Mouse (Mus musculus) heart, embryonic 14.5 days (tissue): Measurements from ENCODE around the gene Frmd8. TPM values are rescaled to one million over a fixed set of nuclear protein-coding genes. Genes with fewer than 3 reads are reported as not detected.

Experiments used
- ATAC-seq: fragments of 200-750 bp; cut with Nextera tagmentation; 2 replicates; pipeline ENCODE4 v1.8.0; 2017; ENCODE audit warnings: low read depth, moderate TSS enrichment; ENCODE audit not compliant: insufficient number of reproducible peaks, insufficient read depth, low FRiP score
- H3K27ac ChIP-seq, 2 experiments: fragments of 200-500 bp in 1 of 2; fragments of 300-500 bp in 1 of 2; sonication (generic) in 1 of 2; replicated peaks in 1 of 2; 2 replicates each; pipeline ENCODE4 v1.5.1; 2012 to 2014; ENCODE audit warnings: low read depth in 2 of 2, low read length in 2 of 2, control low read depth in 1 of 2, mild to moderate bottlenecking in 1 of 2, mixed read lengths in 1 of 2; ENCODE audit not compliant: control insufficient read depth in 1 of 2, insufficient read depth in 1 of 2
- H3K27me3 ChIP-seq: fragments of 300-500 bp; sonication (generic); 2 replicates; pipeline ENCODE4 v1.6.1; 2014; ENCODE audit warnings: mild to moderate bottlenecking, low read length, control low read depth; ENCODE audit not compliant: control insufficient read depth, insufficient read depth
- H3K36me3 ChIP-seq: fragments of 300-500 bp; sonication (generic); 2 replicates; pipeline ENCODE4 v1.6.1; 2014; ENCODE audit warnings: mild to moderate bottlenecking, control low read depth, low read length, mixed read lengths; ENCODE audit not compliant: control insufficient read depth, insufficient read depth
- H3K4me1 ChIP-seq, 2 experiments: fragments of 200-500 bp in 1 of 2; fragments of 300-500 bp in 1 of 2; sonication (generic) in 1 of 2; 2 replicates each; pipeline ENCODE4 v1.6.1; 2012 to 2014; ENCODE audit warnings: low read length in 2 of 2, control low read depth in 1 of 2, mixed read lengths in 1 of 2; ENCODE audit not compliant: control insufficient read depth in 2 of 2, insufficient read depth in 2 of 2
- H3K4me2 ChIP-seq: fragments of 300-500 bp; sonication (generic); 2 replicates; pipeline ENCODE4 v1.6.1; 2014; ENCODE audit warnings: mild to moderate bottlenecking, low read length
- H3K4me3 ChIP-seq, 2 experiments: fragments of 200-500 bp in 1 of 2; fragments of 300-500 bp in 1 of 2; sonication (generic) in 1 of 2; 2 replicates each; pipeline ENCODE4 v1.5.1; 2012 to 2014; ENCODE audit warnings: low read length in 2 of 2, mild to moderate bottlenecking in 2 of 2, control low read depth in 1 of 2, low read depth in 1 of 2, moderate library complexity in 1 of 2; ENCODE audit not compliant: control insufficient read depth in 1 of 2, insufficient read depth in 1 of 2
- H3K9ac ChIP-seq: fragments of 300-500 bp; sonication (generic); 2 replicates; pipeline ENCODE4 v1.6.1; 2014; ENCODE audit warnings: mild to moderate bottlenecking, low read length
- H3K9me3 ChIP-seq: fragments of 300-500 bp; sonication (generic); 2 replicates; pipeline ENCODE4 v1.6.1; 2016; ENCODE audit warnings: low read length, control low read depth; ENCODE audit not compliant: control insufficient read depth
- WGBS: fragments of 180-500 bp; shearing (Covaris S2); extraction: QIAGEN DNeasy Blood & Tissue Kit; methylation state at CpG from one replicate; pipeline ENCODE4 v1.1.7; 2014; 5-methylcytosine and 5-hydroxymethylcytosine counted together
- polyA plus RNA-seq: library from polyadenylated mRNA; unstranded; fragments of >200 nt; fragmentation: Nextera tagmentation; extraction: Ambion mirVana; gene quantifications from 2 replicates; pipeline ENCODE4 v1.2.1, GENCODE M21; 2014

The Frmd8 gene
- polyA plus RNA-seq, 1 experiment from 2014 or later = 18.5 TPM

GRCm38 (mm10) chr19:5829958-5830615, 45.0 kb downstream of the Frmd8 start:
- Histone ChIP-seq H3K36me3 (0 out of 2 replicates have a peak, but pooled peaks cover 2% of the 10 kb centered on the region), H3K27ac (no peak overlapping the region), H3K27me3 (no peaks in the 10 kb centered on the region), H3K9me3 (no peaks in the 10 kb centered on the region), H3K4me1 (peaks cover 16 to 31% of the 10 kb centered on the region in 2 experiments), H3K4me3 (no peak overlapping the region), H3K9ac (no peak overlapping the region), H3K4me2 (no peak overlapping the region)
- ATAC-seq = no peak
- 84% methylated on average over 19 of the region's 19 CpGs for WGBS

DNA sequence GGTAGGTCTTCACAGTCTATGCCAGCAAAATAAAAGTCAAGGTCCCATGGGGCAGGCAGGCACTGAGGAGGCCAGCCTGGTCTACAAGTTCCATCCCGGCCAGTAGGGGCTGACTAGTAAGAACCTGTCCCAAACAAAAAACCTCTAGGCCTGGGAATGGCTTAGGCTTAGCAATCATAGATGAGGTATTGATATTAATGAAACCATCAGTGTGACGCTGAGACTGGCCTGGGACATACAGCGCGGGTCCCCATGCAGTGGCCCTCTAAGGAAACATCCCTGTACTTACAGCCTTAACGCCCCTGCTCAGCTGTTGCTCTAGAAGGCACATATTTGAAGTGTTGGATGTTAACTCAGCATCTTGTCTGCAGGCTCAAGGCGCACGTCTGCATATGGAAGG, 46.2 kb downstream of the Frmd8 start:
- WGBS = 87% methylated on average over 7 of the region's 7 CpGs
- peaks cover 26 to 42% of the 10 kb centered on the region in 2 experiments for H3K4me1 ChIP-seq

DNA sequence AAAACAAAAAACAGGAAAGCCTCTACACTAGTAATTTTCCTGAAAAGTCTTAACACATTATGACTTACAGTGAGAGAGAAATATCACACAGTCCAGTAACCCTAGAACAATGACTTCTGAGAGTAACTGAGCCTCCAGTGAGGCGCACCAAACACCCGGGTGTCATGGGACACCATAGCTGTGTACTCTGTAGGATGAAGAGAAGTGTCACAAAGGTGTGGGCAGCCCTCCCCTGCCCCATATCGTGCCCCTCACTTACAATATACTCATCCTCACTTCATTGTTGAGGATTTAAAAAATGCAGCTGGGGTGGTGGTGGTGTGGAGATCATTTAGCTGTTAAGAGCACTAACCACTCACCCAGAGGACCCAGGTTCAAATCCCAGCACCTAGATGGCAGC, 46.9 kb downstream of the Frmd8 start:
- WGBS = 92% methylated on average over 3 of the region's 3 CpGs
- H3K9me3 ChIP-seq = no peaks in the 10 kb centered on the region
- H3K4me2 ChIP-seq = no peak overlapping the region
- no peak overlapping the region for H3K9ac ChIP-seq
- H3K4me1 ChIP-seq = peaks cover 32 to 50% of the 10 kb centered on the region in 2 experiments
- H3K27ac ChIP-seq = peak overlapping the region in 1 of 2 experiments; percentile 91; a peak in 2 of 4 replicates
- ATAC-seq = no peak
- H3K4me3 ChIP-seq = no peak overlapping the region
- H3K36me3 ChIP-seq = 0 out of 2 replicates have a peak, but pooled peaks cover 2% of the 10 kb centered on the region
- no peaks in the 10 kb centered on the region for H3K27me3 ChIP-seq

More for the DNA sequence above, 46.2 kb downstream of the Frmd8 start:
- Histone ChIP-seq H3K27me3 (no peaks in the 10 kb centered on the region), H3K9ac (no peak overlapping the region), H3K4me3 (no peak overlapping the region), H3K4me2 (no peak overlapping the region), H3K9me3 (no peaks in the 10 kb centered on the region), H3K27ac (no peak overlapping the region), H3K36me3 (0 out of 2 replicates have a peak, but pooled peaks cover 2% of the 10 kb centered on the region)
- ATAC-seq = no peak

DNA sequence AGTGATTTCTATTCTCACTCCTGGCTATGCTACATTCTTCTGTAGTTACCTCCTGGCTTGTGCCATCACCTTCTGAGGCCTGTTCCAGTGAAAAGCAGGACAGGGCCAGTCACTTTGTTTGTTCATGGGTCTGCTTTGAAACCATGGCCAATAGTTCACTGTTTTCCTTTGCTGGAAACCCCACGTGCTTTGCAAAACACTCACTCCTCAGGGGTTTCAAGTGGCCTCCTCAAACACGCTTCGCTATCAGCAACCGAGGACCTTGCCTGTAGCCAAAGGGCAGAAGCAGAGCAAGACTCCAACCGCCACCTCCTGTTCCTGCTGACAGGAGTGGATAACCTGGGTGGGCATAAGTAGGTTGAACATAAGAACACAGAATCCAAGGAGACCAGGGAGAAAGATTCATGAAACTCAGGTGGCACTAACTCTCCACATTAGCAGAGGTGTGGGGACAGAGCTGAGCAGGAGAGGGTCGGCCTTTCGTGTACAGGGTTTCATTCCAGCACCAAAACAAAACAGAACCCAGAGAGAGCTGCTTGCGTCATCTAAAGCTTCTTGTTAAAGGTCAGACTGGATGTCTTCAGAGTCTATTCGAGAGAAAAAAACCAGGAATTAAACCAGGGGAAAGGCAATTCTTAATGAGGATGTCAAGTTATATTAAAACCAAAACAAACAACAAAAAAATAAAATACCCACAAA, 47.5 kb downstream of the Frmd8 start:
- Histone ChIP-seq H3K9ac (peak overlapping the region; percentile 51; the same call in 1 of the 2 replicates), H3K4me2 (peak overlapping the region; percentile 16), H3K4me3 (no peak overlapping the region), H3K4me1 (peaks cover 37 to 55% of the 10 kb centered on the region in 2 experiments), H3K27ac (peak overlapping the region; percentile 89 to 91), H3K36me3 (0 out of 2 replicates have a peak, but pooled peaks cover 2% of the 10 kb centered on the region), H3K27me3 (no peaks in the 10 kb centered on the region), H3K9me3 (no peaks in the 10 kb centered on the region)
- WGBS = 19% methylated on average over 9 of the region's 9 CpGs
- peak; percentile 50 for ATAC-seq

- H3K27me3 ChIP-seq = no peaks in the 10 kb centered on the region
- peaks cover 42 to 56% of the 10 kb centered on the region in 2 experiments for H3K4me1 ChIP-seq
- peak overlapping the region; percentile 89 to 91 for H3K27ac ChIP-seq
- H3K4me2 ChIP-seq = peak overlapping the region; percentile 16
- H3K9ac ChIP-seq = peak overlapping the region; percentile 51; the same call in 1 of the 2 replicates
- H3K36me3 ChIP-seq = 0 out of 2 replicates have a peak, but pooled peaks cover 2% of the 10 kb centered on the region
- WGBS = 52% methylated on average over 6 of the region's 6 CpGs
- no peaks in the 10 kb centered on the region for H3K9me3 ChIP-seq
- ATAC-seq = no peak
- no peak overlapping the region for H3K4me3 ChIP-seq
These were observed 48.0 kb downstream of the Frmd8 start for GRCm38 (mm10) chr19:5827044-5827443.

DNA sequence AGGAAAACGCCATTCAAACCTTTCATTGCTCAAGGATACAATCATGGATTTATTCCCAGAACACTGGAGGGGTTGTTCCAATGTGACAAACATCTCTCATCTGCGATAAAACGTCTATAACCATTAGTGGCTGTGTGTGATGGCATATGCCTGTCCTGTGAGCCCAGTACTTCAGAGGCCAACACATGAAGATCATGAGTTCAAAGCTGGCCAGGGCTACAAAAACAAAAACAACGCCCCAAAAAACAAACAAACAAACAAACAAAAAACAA, 48.4 kb downstream of the Frmd8 start:
- Histone ChIP-seq H3K4me3 (no peak overlapping the region), H3K9me3 (no peaks in the 10 kb centered on the region), H3K27ac (peak overlapping the region in 1 of 2 experiments; percentile 91; a peak in 2 of 4 replicates), H3K36me3 (0 out of 2 replicates have a peak, but pooled peaks cover 2% of the 10 kb centered on the region), H3K9ac (no peak overlapping the region), H3K4me2 (peak overlapping the region; percentile 16), H3K27me3 (no peaks in the 10 kb centered on the region), H3K4me1 (peaks cover 43 to 59% of the 10 kb centered on the region in 2 experiments)
- 69% methylated on average over 4 of the region's 4 CpGs for WGBS
- ATAC-seq = no peak

GRCm38 (mm10) chr19:5825901-5826730, 49.0 kb downstream of the Frmd8 start:
- Histone ChIP-seq H3K4me2 (no peak overlapping the region), H3K9ac (no peak overlapping the region), H3K27me3 (no peaks in the 10 kb centered on the region), H3K9me3 (no peaks in the 10 kb centered on the region), H3K27ac (peak overlapping the region in 1 of 2 experiments; percentile 91; a peak in 1 of 4 replicates), H3K4me3 (no peak overlapping the region), H3K4me1 (peaks cover 41 to 63% of the 10 kb centered on the region in 2 experiments), H3K36me3 (0 out of 2 replicates have a peak, but pooled peaks cover 2% of the 10 kb centered on the region)
- 85% methylated on average over 5 of the region's 5 CpGs for WGBS
- ATAC-seq = no peak
